In genomic region chr9:45102528-45102927, GRCm38 (mm10) we compare ENCODE assay signal across 22 mouse cellular contexts. TPM values are rescaled to one million over a fixed set of nuclear protein-coding genes. Genes with fewer than 3 reads are reported as not detected.
A peak's percentile ranks its signal among the peaks of the same experiment; 100 is the strongest.
DNase-seq lines count a peak whose midpoint lies in the region; ATAC-seq lines count a peak whose summit lies in the region.
"Had no signal": no experiment of that assay in that cellular context is flagged by ENCODE, and none has a peak within 500 bp of the region (broad histone marks: within the 10 kb centered on the region; RNA-seq: fewer than 3 reads in every experiment).

No protein-coding gene starts in this region.

- no peaks in the 10 kb centered on the region for H3K27me3 ChIP-seq in intestine, embryonic 16.5 days (replicated peaks; ENCODE audit: control insufficient read depth, insufficient read depth, low read length)
- H3K27me3 ChIP-seq in stomach, embryonic 16.5 days (ENCODE audit: control insufficient read depth, insufficient read depth, low read length) = no peaks in the 10 kb centered on the region
- H3K27me3 ChIP-seq: forebrain, embryonic 13.5 days; heart, embryonic 15.5 days; kidney, embryonic 15.5 days had no signal

- no peak overlapping the region for H3K4me2 ChIP-seq in intestine, embryonic 16.5 days (ENCODE audit: low read depth, low read length)
- no peak overlapping the region for H3K4me2 ChIP-seq in stomach, embryonic 16.5 days (ENCODE audit: low read depth, low read length)
- H3K4me2 ChIP-seq: forebrain, embryonic 13.5 days; heart, embryonic 15.5 days; hindbrain, embryonic 14.5 days; kidney, embryonic 15.5 days had no signal

- no peak overlapping the region for H3K4me3 ChIP-seq in intestine, embryonic 16.5 days (ENCODE audit: low read length)
- H3K4me3 ChIP-seq in stomach, embryonic 16.5 days (replicated peaks; ENCODE audit: low read length) = no peak overlapping the region
- H3K4me3 ChIP-seq: forebrain, embryonic 13.5 days; heart, embryonic 15.5 days; kidney, embryonic 15.5 days had no signal

- peak overlapping the region; percentile 85 for H3K27ac ChIP-seq in intestine, embryonic 16.5 days (ENCODE audit: low read length)
- peak overlapping the region; percentile 64; the same call in 1 of the 2 replicates for H3K27ac ChIP-seq in stomach, embryonic 16.5 days (ENCODE audit: low read length)
- H3K27ac ChIP-seq: forebrain, embryonic 13.5 days; heart, embryonic 15.5 days; hindbrain, embryonic 14.5 days; kidney, embryonic 15.5 days; macrophage had no signal

- 62% methylated on average over 1 of the region's 1 CpGs for WGBS in intestine, embryonic 16.5 days
- 82% methylated on average over 1 of the region's 1 CpGs for WGBS in stomach, embryonic 16.5 days

- no peaks in the 10 kb centered on the region for H3K4me1 ChIP-seq in intestine, embryonic 16.5 days (ENCODE audit: control insufficient read depth, insufficient read depth, low read length)
- H3K4me1 ChIP-seq in stomach, embryonic 16.5 days (ENCODE audit: control insufficient read depth, insufficient read depth, low read length) = no peaks in the 10 kb centered on the region
- H3K4me1 ChIP-seq: forebrain, embryonic 13.5 days; kidney, embryonic 15.5 days had no signal

- no peaks in the 10 kb centered on the region for H3K36me3 ChIP-seq in intestine, embryonic 16.5 days (ENCODE audit: control insufficient read depth, insufficient read depth, low read length)
- H3K36me3 ChIP-seq in stomach, embryonic 16.5 days (ENCODE audit: control insufficient read depth, insufficient read depth, low read length) = no peaks in the 10 kb centered on the region
- H3K36me3 ChIP-seq: heart, embryonic 15.5 days; kidney, embryonic 15.5 days had no signal

- 0 out of 2 replicates have a peak overlapping the region, but pooled peaks have one; percentile 14 for H3K9ac ChIP-seq in intestine, embryonic 16.5 days (ENCODE audit: low read depth, low read length)
- no peak overlapping the region for H3K9ac ChIP-seq in stomach, embryonic 16.5 days (ENCODE audit: low read length)
- H3K9ac ChIP-seq: forebrain, embryonic 13.5 days; heart, embryonic 15.5 days; hindbrain, embryonic 14.5 days; kidney, embryonic 15.5 days had no signal

- no peak for ATAC-seq in intestine, embryonic 16.5 days
- ATAC-seq in stomach, embryonic 16.5 days (ENCODE audit: insufficient read depth, low FRiP score) = no peak
- ATAC-seq: forebrain, embryonic 13.5 days; lung, postnatal 0 days had no signal

- peak; percentile 49 for DNase-seq in embryo, embryonic 10.5 days (ENCODE audit: low spot score)
- no peak for DNase-seq in embryo, embryonic 10 days (ENCODE audit: low spot score)
- peak; percentile 42 to 70 for DNase-seq in adrenal gland, postnatal 36 days
- DNase-seq in cerebellum, adult 9-10 months = no peak
- no peak for DNase-seq in heart, postnatal 10 days
- DNase-seq: cerebellum, adult 18-20 months; heart, postnatal 4 days; kidney, adult 11 months; kidney, postnatal 36 days; liver; right cerebral cortex, adult 18-20 months had no signal

- intact Hi-C loops in heart, postnatal 10 days (cut with DNase I) = no loop called here

- H3K9me3 ChIP-seq in intestine, embryonic 16.5 days (ENCODE audit: control insufficient read depth, low read length) = no peaks in the 10 kb centered on the region
- no peaks in the 10 kb centered on the region for H3K9me3 ChIP-seq in stomach, embryonic 16.5 days (replicated peaks; ENCODE audit: control insufficient read depth, low read length)
- H3K9me3 ChIP-seq: forebrain, embryonic 13.5 days; heart, embryonic 15.5 days; kidney, embryonic 15.5 days had no signal

RNA-seq across cellular contexts. Expression of gene Scn2b, which starts 15.1 kb away (rescaled TPM):
- total RNA-seq in adrenal gland, postnatal 36 days (2021) = 10 to 100 TPM; 10.6 to 15.7 TPM
- 1.9 and 2.1 TPM in 2 replicates for polyA plus RNA-seq in intestine, embryonic 16.5 days (2015; fragmentation: Nextera tagmentation; extraction: Ambion mirVana)
- 3.0 and 3.5 TPM in 2 replicates for polyA plus RNA-seq in stomach, embryonic 16.5 days (2015; fragmentation: Nextera tagmentation; extraction: Ambion mirVana)
- 1 to 10 TPM in 1 of 2 experiments, under 1 TPM in 1; 0.79 to 1.1 TPM for total RNA-seq in heart, postnatal 10 days (2021)

RNA-seq across cellular contexts. Expression of gene Jaml, which starts 23.5 kb away (rescaled TPM):
- 1 to 10 TPM; 1.9 to 3.1 TPM for total RNA-seq in adrenal gland, postnatal 36 days (2021)
- 100 and 102 TPM in 2 replicates for polyA plus RNA-seq in intestine, embryonic 16.5 days (2015; fragmentation: Nextera tagmentation; extraction: Ambion mirVana)
- 19.0 and 19.7 TPM in 2 replicates for polyA plus RNA-seq in stomach, embryonic 16.5 days (2015; fragmentation: Nextera tagmentation; extraction: Ambion mirVana)
- under 1 TPM; 0.19 to 0.30 TPM for total RNA-seq in heart, postnatal 10 days (2021)
- total RNA-seq: midbrain, postnatal 0 days had no signal
- polyA plus RNA-seq: forebrain, embryonic 13.5 days; hindbrain, embryonic 14.5 days; neural tube, embryonic 14.5 days; testis, adult 2 months had no signal

RNA-seq across cellular contexts. Expression of gene Scn4b, which starts 35.7 kb away (rescaled TPM):
- under 1 TPM; 0.60 to 0.66 TPM for total RNA-seq in adrenal gland, postnatal 36 days (2021)
- polyA plus RNA-seq in intestine, embryonic 16.5 days (2015; fragmentation: Nextera tagmentation; extraction: Ambion mirVana) = 0.13 and 0.15 TPM in 2 replicates
- polyA plus RNA-seq in stomach, embryonic 16.5 days (2015; fragmentation: Nextera tagmentation; extraction: Ambion mirVana) = 0.37 and 0.54 TPM in 2 replicates
- under 1 TPM; 0.20 to 0.22 TPM for total RNA-seq in heart, postnatal 10 days (2021)
- polyA plus RNA-seq: macrophage had no signal

RNA-seq across cellular contexts. Expression of gene Mpzl3, which starts 47.5 kb away (rescaled TPM):
- total RNA-seq in adrenal gland, postnatal 36 days (2021) = 10 to 100 TPM in 1 of 2 experiments, 1 to 10 TPM in 1; 5.3 to 12.2 TPM
- polyA plus RNA-seq in intestine, embryonic 16.5 days (2015; fragmentation: Nextera tagmentation; extraction: Ambion mirVana) = 6.2 and 7.0 TPM in 2 replicates
- polyA plus RNA-seq in stomach, embryonic 16.5 days (2015; fragmentation: Nextera tagmentation; extraction: Ambion mirVana) = 15.7 and 24.6 TPM in 2 replicates
- total RNA-seq in heart, postnatal 10 days (2021) = 1 to 10 TPM in 1 of 2 experiments, under 1 TPM in 1; 0.82 to 2.1 TPM

Comparison
In these comparisons a context has a peak if more than half of its experiments do, and no peak if none do; other contexts are left out.
1. DNase-seq: peak in embryo, embryonic 10.5 days (single experiment) and adrenal gland, postnatal 36 days (2 of 2); none in embryo, embryonic 10 days (single experiment), cerebellum, adult 9-10 months (single experiment) and heart, postnatal 10 days (0 of 2).
2. RNA of gene Scn2b, which starts 15.1 kb away (total RNA-seq): 10.6 to 15.7 TPM in adrenal gland, postnatal 36 days; 0.79 to 1.1 TPM in heart, postnatal 10 days; every median in the first group is over 4 times any median in the second.